Mouse (Mus musculus) layer of hippocampus, postnatal 10 days (tissue): ENCODE measurements around the gene Rora. TPM values are rescaled to one million over a fixed set of nuclear protein-coding genes. Genes with fewer than 3 reads are reported as not detected.

Experiments used
- DNase-seq, 2 experiments: peaks; one replicate each; pipeline ENCODE4 v3.0.0; 2021; ENCODE audit warnings: low spot score in 2 of 2
- long read RNA-seq: library from polyadenylated mRNA; stranded (forward); transcript quantifications from one replicate; pipeline ENCODE4 v2.0.0, GENCODE M21; 2023
- total RNA-seq, 2 experiments: library from RNA; stranded (reverse); gene quantifications; 2 replicates each; pipeline ENCODE4 v1.2.3; 2021

The Rora gene
- 10 to 100 TPM; 22.9 to 23.2 TPM for total RNA-seq
- long read RNA-seq, transcript Rora-202 (10 exons, 2,591 nt) = major isoform, 6 of 14 reads
- long read RNA-seq, partial matches to known transcripts = 4 of 14 reads
- long read RNA-seq, other reads (novel, unspliced or antisense) = 4 of 14 reads

- peak; percentile 66 to 73 for DNase-seq
Measured at GRCm38 (mm10) chr9:68653211-68654038, at the start of gene Rora. Gene Rora, plus strand, starts transcription at chr9:68653786.

GRCm38 (mm10) chr9:68614006-68614405 is 39.6 kb upstream of the Rora start:
- no peak for DNase-seq

- DNase-seq = no peak
Measured at GRCm38 (mm10) chr9:68617116-68617515, 36.5 kb upstream of the Rora start.

- DNase-seq = no peak
Measured at GRCm38 (mm10) chr9:68620036-68620435, 33.5 kb upstream of the Rora start.

GRCm38 (mm10) chr9:68620441-68620840 is 33.1 kb upstream of the Rora start:
- DNase-seq = no peak

GRCm38 (mm10) chr9:68624981-68625380 is 28.6 kb upstream of the Rora start:
- no peak for DNase-seq

GRCm38 (mm10) chr9:68637301-68637700 is 16.3 kb upstream of the Rora start:
- DNase-seq = no peak

GRCm38 (mm10) chr9:68641123-68641522 is 12.5 kb upstream of the Rora start:
- DNase-seq = no peak

- DNase-seq = no peak
Measured at GRCm38 (mm10) chr9:68648061-68648460, 5.5 kb upstream of the Rora start.

GRCm38 (mm10) chr9:68654039-68654332 is 400 bp downstream of the Rora start:
- no peak for DNase-seq

- peak; percentile 38 to 57 for DNase-seq
Measured at GRCm38 (mm10) chr9:68654333-68655017, 889 bp downstream of the Rora start.

GRCm38 (mm10) chr9:68655018-68656005 is 1.7 kb downstream of the Rora start:
- DNase-seq = peak in 1 of 2 experiments; percentile 25

- DNase-seq = no peak
Measured at GRCm38 (mm10) chr9:68656076-68656795, 2.6 kb downstream of the Rora start.

GRCm38 (mm10) chr9:68656796-68657130 is 3.2 kb downstream of the Rora start:
- no peak for DNase-seq

- no peak for DNase-seq
Measured at GRCm38 (mm10) chr9:68670731-68671130, 17.1 kb downstream of the Rora start.

- no peak for DNase-seq
Measured at GRCm38 (mm10) chr9:68672459-68672858, 18.9 kb downstream of the Rora start.

GRCm38 (mm10) chr9:68673221-68673620 is 19.6 kb downstream of the Rora start:
- DNase-seq = no peak

GRCm38 (mm10) chr9:68679871-68680374 is 26.3 kb downstream of the Rora start:
- DNase-seq = peak; percentile 29 to 30

- no peak for DNase-seq
Measured at GRCm38 (mm10) chr9:68683938-68684337, 30.4 kb downstream of the Rora start.

GRCm38 (mm10) chr9:68685562-68685961 is 32.0 kb downstream of the Rora start:
- DNase-seq = no peak
